Mouse (Mus musculus): ENCODE measurements at regions not wholly inside any gene's neighbourhood (a gene's known extent, or its start where the extent isn't known, plus 50 kb on each side); places are given as distances from the start of the nearest gene placed in this dataset.

DNA sequence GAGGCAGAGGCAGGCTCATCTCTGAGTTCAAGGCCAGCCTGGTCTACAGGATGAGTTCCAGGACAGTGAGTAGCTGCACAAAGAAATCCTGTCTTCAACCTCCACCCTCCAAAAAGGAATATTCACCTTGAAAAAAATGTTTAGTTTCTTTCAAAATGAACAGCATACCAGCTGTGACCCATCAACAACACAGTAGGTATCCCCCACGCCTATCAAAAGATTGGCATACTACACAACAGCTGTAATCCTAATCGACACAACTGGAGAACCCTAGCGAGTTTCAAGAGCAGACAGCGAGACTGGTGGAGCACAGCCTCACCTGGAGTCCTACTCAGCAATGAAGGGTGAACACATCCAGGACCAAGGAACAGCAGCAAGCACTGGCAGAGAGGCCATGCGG lies 136.3 kb upstream of the Smim15 start:
- TF ChIP-seq POLR2A (IDR thresholded peaks at IDR 0.05; ENCODE audit: borderline replicate concordance, extremely low read depth, insufficient read depth, insufficient read length, poor library complexity, severe bottlenecking), result no peak
- TF ChIP-seq CTCF (IDR thresholded peaks at IDR 0.05; ENCODE audit: borderline replicate concordance, extremely low read depth, insufficient read depth, insufficient read length), result no peak

Data from brain, embryonic 14.5 days (tissue).